Mouse (Mus musculus): ENCODE results near the gene Ikzf1. TPM values are rescaled to one million over a fixed set of nuclear protein-coding genes. Genes with fewer than 3 reads are reported as not detected.

Ikzf1 gene
- polyA plus RNA-seq, 1 experiment from 2014 or later = 1.3 TPM

GRCm38 (mm10) chr11:11788521-11788974 is 103.7 kb downstream of the Ikzf1 start:
- Histone ChIP-seq H3K27me3 (no peaks in the 10 kb centered on the region), H3K9ac (replicated peaks) (no peak overlapping the region), H3K9me3 (no peaks in the 10 kb centered on the region), H3K36me3 (no peaks in the 10 kb centered on the region), H3K4me3 (replicated peaks) (no peak overlapping the region), H3K4me2 (peak overlapping the region; percentile 36), H3K4me1 (replicated peaks) (no peaks in the 10 kb centered on the region), H3K27ac (no peak overlapping the region)
- peak; percentile 94 for ATAC-seq (ENCODE audit: insufficient number of reproducible peaks, insufficient read depth, low FRiP score, low TSS enrichment, low read depth)
- under 1% methylated on average over 8 of the region's 8 CpGs for WGBS

- Histone ChIP-seq H3K9ac (replicated peaks) (no peak overlapping the region), H3K27me3 (no peaks in the 10 kb centered on the region), H3K27ac (no peak overlapping the region), H3K9me3 (no peaks in the 10 kb centered on the region), H3K4me1 (replicated peaks) (no peaks in the 10 kb centered on the region), H3K36me3 (peaks cover 32% of the 10 kb centered on the region), H3K4me2 (no peak overlapping the region), H3K4me3 (replicated peaks) (no peak overlapping the region)
- ATAC-seq (ENCODE audit: insufficient number of reproducible peaks, insufficient read depth, low FRiP score, low TSS enrichment, low read depth) = no peak
- WGBS = 24% methylated on average over 1 of the region's 1 CpGs
Measured at GRCm38 (mm10) chr11:11794626-11795025, 109.8 kb downstream of the Ikzf1 start.

GRCm38 (mm10) chr11:11798690-11799089 is 113.9 kb downstream of the Ikzf1 start:
- H3K9me3 ChIP-seq = no peaks in the 10 kb centered on the region
- H3K9ac ChIP-seq (replicated peaks) = no peak overlapping the region
- H3K27ac ChIP-seq = no peak overlapping the region
- H3K4me2 ChIP-seq = no peak overlapping the region
- WGBS = 94% methylated on average over 1 of the region's 1 CpGs
- H3K36me3 ChIP-seq = peaks cover 66% of the 10 kb centered on the region
- no peak overlapping the region for H3K4me3 ChIP-seq (replicated peaks)
- H3K27me3 ChIP-seq = no peaks in the 10 kb centered on the region
- no peak for ATAC-seq (ENCODE audit: insufficient number of reproducible peaks, insufficient read depth, low FRiP score, low TSS enrichment, low read depth)
- no peaks in the 10 kb centered on the region for H3K4me1 ChIP-seq (replicated peaks)

- ATAC-seq (ENCODE audit: insufficient number of reproducible peaks, insufficient read depth, low FRiP score, low TSS enrichment, low read depth) = no peak
- H3K27ac ChIP-seq = no peak overlapping the region
- WGBS = 88% methylated on average over 3 of the region's 3 CpGs
- H3K36me3 ChIP-seq = peaks cover 78% of the 10 kb centered on the region
- H3K4me2 ChIP-seq = no peak overlapping the region
- H3K4me1 ChIP-seq (replicated peaks) = no peaks in the 10 kb centered on the region
- no peak overlapping the region for H3K4me3 ChIP-seq (replicated peaks)
- H3K9ac ChIP-seq (replicated peaks) = no peak overlapping the region
- H3K9me3 ChIP-seq = no peaks in the 10 kb centered on the region
- H3K27me3 ChIP-seq = no peaks in the 10 kb centered on the region
Measured at GRCm38 (mm10) chr11:11800304-11800703, 115.5 kb downstream of the Ikzf1 start.

GRCm38 (mm10) chr11:11801067-11801466 is 116.3 kb downstream of the Ikzf1 start:
- no peaks in the 10 kb centered on the region for H3K27me3 ChIP-seq
- no peak overlapping the region for H3K9ac ChIP-seq (replicated peaks)
- H3K9me3 ChIP-seq = no peaks in the 10 kb centered on the region
- no peak for ATAC-seq (ENCODE audit: insufficient number of reproducible peaks, insufficient read depth, low FRiP score, low TSS enrichment, low read depth)
- no peak overlapping the region for H3K4me3 ChIP-seq (replicated peaks)
- no peak overlapping the region for H3K4me2 ChIP-seq
- no peak overlapping the region for H3K27ac ChIP-seq
- no peaks in the 10 kb centered on the region for H3K4me1 ChIP-seq (replicated peaks)
- WGBS = 95% methylated on average over 9 of the region's 9 CpGs
- peaks cover 84% of the 10 kb centered on the region for H3K36me3 ChIP-seq

- no peak overlapping the region for H3K27ac ChIP-seq
- WGBS = 86% methylated on average over 5 of the region's 5 CpGs
- no peak overlapping the region for H3K4me2 ChIP-seq
- no peak overlapping the region for H3K4me3 ChIP-seq (replicated peaks)
- peaks cover 5% of the 10 kb centered on the region for H3K4me1 ChIP-seq (replicated peaks)
- no peak for ATAC-seq (ENCODE audit: insufficient number of reproducible peaks, insufficient read depth, low FRiP score, low TSS enrichment, low read depth)
- no peaks in the 10 kb centered on the region for H3K27me3 ChIP-seq
- no peak overlapping the region for H3K9ac ChIP-seq (replicated peaks)
- no peaks in the 10 kb centered on the region for H3K9me3 ChIP-seq
- H3K36me3 ChIP-seq = peaks cover 56% of the 10 kb centered on the region
Measured at GRCm38 (mm10) chr11:11804421-11804820, 119.6 kb downstream of the Ikzf1 start.

GRCm38 (mm10) chr11:11805951-11806350 is 121.1 kb downstream of the Ikzf1 start:
- WGBS = 91% methylated on average over 4 of the region's 4 CpGs
- Histone ChIP-seq H3K9ac (replicated peaks) (no peak overlapping the region), H3K36me3 (peaks cover 46% of the 10 kb centered on the region)

GRCm38 (mm10) chr11:11808035-11808819 is 123.4 kb downstream of the Ikzf1 start:
- no peak; the same call in 1 of the 2 replicates for ATAC-seq (ENCODE audit: insufficient number of reproducible peaks, insufficient read depth, low FRiP score, low TSS enrichment, low read depth)
- 11% methylated on average over 25 of the region's 25 CpGs for WGBS
- peak overlapping the region; percentile 65 for H3K4me3 ChIP-seq (replicated peaks)
- H3K36me3 ChIP-seq = peaks cover 25% of the 10 kb centered on the region
- peak overlapping the region; percentile 85 for H3K9ac ChIP-seq (replicated peaks)
- peak overlapping the region; percentile 70 for H3K4me2 ChIP-seq
- no peaks in the 10 kb centered on the region for H3K27me3 ChIP-seq
- peak overlapping the region; percentile 99 for H3K27ac ChIP-seq
- no peaks in the 10 kb centered on the region for H3K9me3 ChIP-seq
- peaks cover 17% of the 10 kb centered on the region for H3K4me1 ChIP-seq (replicated peaks)

More at GRCm38 (mm10) chr11:11805951-11806350, 121.1 kb downstream of the Ikzf1 start:
- no peak for ATAC-seq (ENCODE audit: insufficient number of reproducible peaks, insufficient read depth, low FRiP score, low TSS enrichment, low read depth)
- Histone ChIP-seq H3K27ac (no peak overlapping the region), H3K4me2 (no peak overlapping the region), H3K4me1 (replicated peaks) (peaks cover 17% of the 10 kb centered on the region), H3K4me3 (replicated peaks) (no peak overlapping the region), H3K9me3 (no peaks in the 10 kb centered on the region), H3K27me3 (no peaks in the 10 kb centered on the region)

- under 1% methylated on average over 53 of the region's 53 CpGs for WGBS
- ATAC-seq (ENCODE audit: insufficient number of reproducible peaks, insufficient read depth, low FRiP score, low TSS enrichment, low read depth) = peak; percentile 93
Measured at GRCm38 (mm10) chr11:11808820-11809403, 124.1 kb downstream of the Ikzf1 start, which contains the start of gene Fignl1. TSS of gene Fignl1 (minus strand) at chr11:11808962.

GRCm38 (mm10) chr11:11809404-11810175 is 124.8 kb downstream of the Ikzf1 start:
- ATAC-seq (ENCODE audit: insufficient number of reproducible peaks, insufficient read depth, low FRiP score, low TSS enrichment, low read depth) = peak; percentile 76
- peaks cover 17% of the 10 kb centered on the region for H3K4me1 ChIP-seq (replicated peaks)
- 3% methylated on average over 11 of the region's 11 CpGs for WGBS

More at GRCm38 (mm10) chr11:11808820-11809403, 124.1 kb downstream of the Ikzf1 start, which contains the start of gene Fignl1:
- H3K4me2 ChIP-seq = peak within 1 kb of the TSS; percentile 70
- H3K9me3 ChIP-seq = no peaks in the 10 kb centered on the region
- H3K4me1 ChIP-seq (replicated peaks) = peaks cover 17% of the 10 kb centered on the region
- no peaks in the 10 kb centered on the region for H3K27me3 ChIP-seq
- peak within 1 kb of the TSS; percentile 85 for H3K9ac ChIP-seq (replicated peaks)
- peak within 1 kb of the TSS; percentile 99 for H3K27ac ChIP-seq
- H3K4me3 ChIP-seq (replicated peaks) = peak within 1 kb of the TSS; percentile 65
- peaks cover 19% of the 10 kb centered on the region for H3K36me3 ChIP-seq

More at GRCm38 (mm10) chr11:11809404-11810175, 124.8 kb downstream of the Ikzf1 start:
- no peaks in the 10 kb centered on the region for H3K9me3 ChIP-seq
- H3K9ac ChIP-seq (replicated peaks) = peak overlapping the region; percentile 85
- peaks cover 12% of the 10 kb centered on the region for H3K36me3 ChIP-seq
- H3K27me3 ChIP-seq = no peaks in the 10 kb centered on the region
- peak overlapping the region; percentile 99 for H3K27ac ChIP-seq
- peak overlapping the region; percentile 65 for H3K4me3 ChIP-seq (replicated peaks)
- peak overlapping the region; percentile 70 for H3K4me2 ChIP-seq
